Mouse (Mus musculus) activated CD4-positive, CD25-positive, alpha-beta regulatory T cell, adult 9 weeks (primary cell): ENCODE results near the gene Vmn1r114. TPM values are rescaled to one million over a fixed set of nuclear protein-coding genes. Genes with fewer than 3 reads are reported as not detected.

Source experiments
- polyA plus RNA-seq: library from polyadenylated mRNA; unstranded; fragments of 100-300 nt; shearing (Covaris generic); gene quantifications from one replicate; pipeline ENCODE4 v1.2.1, GENCODE M21; 2017

The Vmn1r114 gene
- not detected for polyA plus RNA-seq

GRCm38 (mm10) chr7:20812086-20812485 lies at the start of gene Vmn1r114:
TSS of gene Vmn1r114 (minus strand) at chr7:20812186.

GRCm38 (mm10) chr7:20844885-20845284 lies 32.9 kb upstream of the Vmn1r114 start, which contains the start of gene Vmn1r115:
TSS of gene Vmn1r115 (minus strand) at chr7:20844985.

GRCm38 (mm10) chr7:20786985-20787384 lies 25.0 kb downstream of the Vmn1r114 start, which contains the start of gene Vmn1r113:
TSS of gene Vmn1r113 (plus strand) at chr7:20787285.

GRCm38 (mm10) chr7:20770885-20771284 lies 41.1 kb downstream of the Vmn1r114 start, which contains the start of gene Vmn1r112:
TSS of gene Vmn1r112 (plus strand) at chr7:20771185.

Other genes starting within 250 kb of the Vmn1r114 start
- gene Gm4141, start 235.9 kb downstream of the Vmn1r114 start, polyA plus RNA-seq, result not detected
- not detected for gene Gm4513, start 213.2 kb downstream of the Vmn1r114 start, polyA plus RNA-seq
- not detected for gene Vmn1r107, start 143.3 kb downstream of the Vmn1r114 start, polyA plus RNA-seq
- not detected for gene Vmn1r111, start 109.0 kb downstream of the Vmn1r114 start, polyA plus RNA-seq
- not detected for gene Gm10668, start 81.6 kb downstream of the Vmn1r114 start, polyA plus RNA-seq
- gene Vmn1r112, start 41.0 kb downstream of the Vmn1r114 start, polyA plus RNA-seq, result not detected
- gene Vmn1r113, start 24.9 kb downstream of the Vmn1r114 start, polyA plus RNA-seq, result not detected
- not detected for gene Vmn1r115, start 32.8 kb upstream of the Vmn1r114 start, polyA plus RNA-seq
- gene Vmn1r116, start 60.1 kb upstream of the Vmn1r114 start, polyA plus RNA-seq, result not detected
- gene Vmn1r117, start 71.9 kb upstream of the Vmn1r114 start, polyA plus RNA-seq, result not detected
- not detected for gene Vmn1r118, start 100.2 kb upstream of the Vmn1r114 start, polyA plus RNA-seq
- not detected for gene Vmn1r119, start 200.3 kb upstream of the Vmn1r114 start, polyA plus RNA-seq
- gene Vmn1r120, start 241.6 kb upstream of the Vmn1r114 start, polyA plus RNA-seq, result not detected